Mouse (Mus musculus): ENCODE data around the gene Sash3. TPM values are rescaled to one million over a fixed set of nuclear protein-coding genes. Genes with fewer than 3 reads are reported as not detected.

Sash3 gene
- polyA plus RNA-seq, 1 experiment from 2014 or later, result 3.4 TPM

DNA sequence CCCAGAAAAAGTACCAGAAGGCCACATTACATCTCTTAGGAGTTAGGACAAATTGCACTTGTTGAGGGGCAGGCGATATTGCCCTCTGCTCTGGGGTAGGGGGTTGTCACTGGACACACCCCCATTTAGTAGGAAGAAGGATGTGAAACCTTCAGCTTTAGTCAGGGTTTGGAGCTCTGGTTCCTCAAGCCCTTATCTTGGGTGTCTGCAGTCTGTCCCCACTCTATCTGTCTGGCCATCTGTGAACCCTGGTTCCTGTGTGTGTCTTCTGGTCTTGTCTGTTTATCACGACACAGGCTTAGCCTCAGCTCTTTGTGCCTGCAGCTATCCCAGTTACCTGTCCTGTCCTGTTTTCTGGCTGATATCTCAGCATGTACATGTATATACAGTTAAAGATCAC lies 7.2 kb downstream of the Sash3 start:
- Histone ChIP-seq H3K36me3 (ENCODE audit: control insufficient read depth, insufficient read depth, low read length) (no peaks in the 10 kb centered on the region), H3K4me1 (replicated peaks; ENCODE audit: control insufficient read depth, insufficient read depth, low read length) (no peaks in the 10 kb centered on the region), H3K27ac (ENCODE audit: low read depth) (no peak overlapping the region), H3K4me2 (ENCODE audit: low read length) (no peak overlapping the region), H3K4me3 (ENCODE audit: low read depth, low read length) (no peak overlapping the region), H3K27me3 (replicated peaks; ENCODE audit: control insufficient read depth, insufficient read depth, low read length) (no peaks in the 10 kb centered on the region), H3K9ac (ENCODE audit: low read length) (no peak overlapping the region), H3K9me3 (ENCODE audit: control insufficient read depth, low read length) (no peaks in the 10 kb centered on the region)
- WGBS, result 87% methylated on average over 2 of the region's 2 CpGs
- ATAC-seq (replicated peaks; ENCODE audit: low FRiP score, low TSS enrichment, low read depth) (no peak), DNase-seq (ENCODE audit: low spot score) (no peak)

DNA sequence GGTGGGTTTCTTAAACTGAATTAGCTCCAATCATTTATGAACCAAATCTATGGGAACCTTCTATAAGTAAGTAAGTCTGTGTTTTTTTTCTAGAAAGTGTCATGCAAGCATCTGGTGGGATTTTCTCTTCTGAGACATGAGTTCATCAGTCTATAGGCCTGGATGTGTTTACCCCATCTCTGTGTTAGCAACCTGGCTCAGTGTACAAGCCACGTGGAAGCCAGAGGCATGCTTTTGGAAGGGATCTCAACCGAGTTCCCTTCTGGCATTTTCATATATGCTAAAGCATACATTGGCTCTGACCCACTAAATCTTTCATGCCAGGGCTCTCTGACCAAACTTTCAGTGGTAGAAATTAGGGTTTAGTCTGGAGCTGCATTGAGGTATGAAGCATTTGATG lies 7.7 kb downstream of the Sash3 start:
- H3K9me3 ChIP-seq (ENCODE audit: control insufficient read depth, low read length), result no peaks in the 10 kb centered on the region
- WGBS, result 72% methylated on average over 2 of the region's 2 CpGs
- no peak overlapping the region for H3K9ac ChIP-seq (ENCODE audit: low read length)
- ATAC-seq (replicated peaks; ENCODE audit: low FRiP score, low TSS enrichment, low read depth) (no peak), DNase-seq (ENCODE audit: low spot score) (no peak)
- H3K4me3 ChIP-seq (ENCODE audit: low read depth, low read length), result no peak overlapping the region
- no peaks in the 10 kb centered on the region for H3K27me3 ChIP-seq (replicated peaks; ENCODE audit: control insufficient read depth, insufficient read depth, low read length)
- no peak overlapping the region for H3K4me2 ChIP-seq (ENCODE audit: low read length)
- H3K27ac ChIP-seq (ENCODE audit: low read depth), result no peak overlapping the region
- H3K4me1 ChIP-seq (replicated peaks; ENCODE audit: control insufficient read depth, insufficient read depth, low read length), result no peaks in the 10 kb centered on the region
- no peaks in the 10 kb centered on the region for H3K36me3 ChIP-seq (ENCODE audit: control insufficient read depth, insufficient read depth, low read length)

DNA sequence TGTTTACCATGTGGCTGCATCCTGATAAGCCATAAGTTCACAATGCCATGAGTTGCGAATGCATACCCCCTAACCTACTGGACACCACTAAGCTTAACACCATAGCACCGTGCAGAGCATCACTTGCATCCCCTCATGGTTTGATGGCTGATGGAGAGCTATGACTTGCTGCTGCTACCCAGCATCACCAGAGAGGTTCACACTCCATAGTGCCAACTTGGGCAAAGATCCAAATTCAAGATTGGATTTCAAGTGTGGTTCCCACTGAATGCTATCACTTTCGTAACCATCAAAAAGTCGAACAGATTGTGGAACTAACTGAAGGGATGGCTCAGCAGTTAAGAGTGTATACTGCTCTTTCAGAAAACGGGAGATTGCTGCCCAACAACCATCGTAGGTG lies 9.3 kb downstream of the Sash3 start:
- ATAC-seq (replicated peaks; ENCODE audit: low FRiP score, low TSS enrichment, low read depth) (no peak), DNase-seq (ENCODE audit: low spot score) (no peak)
- 92% methylated on average over 6 of the region's 6 CpGs for WGBS
- Histone ChIP-seq H3K36me3 (ENCODE audit: control insufficient read depth, insufficient read depth, low read length) (no peaks in the 10 kb centered on the region), H3K4me2 (ENCODE audit: low read length) (no peak overlapping the region), H3K27ac (ENCODE audit: low read depth) (no peak overlapping the region), H3K9me3 (ENCODE audit: control insufficient read depth, low read length) (no peaks in the 10 kb centered on the region), H3K9ac (ENCODE audit: low read length) (no peak overlapping the region), H3K27me3 (replicated peaks; ENCODE audit: control insufficient read depth, insufficient read depth, low read length) (no peaks in the 10 kb centered on the region), H3K4me1 (replicated peaks; ENCODE audit: control insufficient read depth, insufficient read depth, low read length) (no peaks in the 10 kb centered on the region), H3K4me3 (ENCODE audit: low read depth, low read length) (no peak overlapping the region)

DNA sequence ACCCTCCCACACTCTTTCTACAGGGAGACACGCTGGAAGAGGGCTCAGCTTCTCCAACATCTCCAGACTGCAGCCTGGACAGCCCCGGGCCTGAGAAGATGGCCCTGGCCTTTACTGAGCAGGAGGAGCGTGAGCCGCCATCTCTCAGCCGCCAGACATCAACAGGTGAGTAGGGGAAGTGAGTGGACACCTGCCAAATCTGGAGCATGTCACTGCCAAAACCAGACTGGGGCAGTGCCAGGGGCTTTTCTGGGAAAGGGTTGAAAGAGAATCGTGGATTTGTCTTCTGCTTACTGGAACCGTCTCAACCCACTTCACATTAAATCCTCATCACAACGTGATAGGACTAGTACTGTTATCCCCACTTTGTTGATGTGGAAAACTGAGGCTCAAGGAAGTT lies 11.2 kb downstream of the Sash3 start:
- ATAC-seq (replicated peaks; ENCODE audit: low FRiP score, low TSS enrichment, low read depth) (no peak), DNase-seq (ENCODE audit: low spot score) (no peak)
- 89% methylated on average over 8 of the region's 8 CpGs for WGBS
- no peak overlapping the region for H3K4me3 ChIP-seq (ENCODE audit: low read depth, low read length)
- no peak overlapping the region for H3K27ac ChIP-seq (ENCODE audit: low read depth)
- H3K27me3 ChIP-seq (replicated peaks; ENCODE audit: control insufficient read depth, insufficient read depth, low read length), result no peaks in the 10 kb centered on the region
- no peaks in the 10 kb centered on the region for H3K9me3 ChIP-seq (ENCODE audit: control insufficient read depth, low read length)
- no peak overlapping the region for H3K4me2 ChIP-seq (ENCODE audit: low read length)
- H3K4me1 ChIP-seq (replicated peaks; ENCODE audit: control insufficient read depth, insufficient read depth, low read length), result no peaks in the 10 kb centered on the region
- H3K9ac ChIP-seq (ENCODE audit: low read length), result no peak overlapping the region
- no peaks in the 10 kb centered on the region for H3K36me3 ChIP-seq (ENCODE audit: control insufficient read depth, insufficient read depth, low read length)

DNA sequence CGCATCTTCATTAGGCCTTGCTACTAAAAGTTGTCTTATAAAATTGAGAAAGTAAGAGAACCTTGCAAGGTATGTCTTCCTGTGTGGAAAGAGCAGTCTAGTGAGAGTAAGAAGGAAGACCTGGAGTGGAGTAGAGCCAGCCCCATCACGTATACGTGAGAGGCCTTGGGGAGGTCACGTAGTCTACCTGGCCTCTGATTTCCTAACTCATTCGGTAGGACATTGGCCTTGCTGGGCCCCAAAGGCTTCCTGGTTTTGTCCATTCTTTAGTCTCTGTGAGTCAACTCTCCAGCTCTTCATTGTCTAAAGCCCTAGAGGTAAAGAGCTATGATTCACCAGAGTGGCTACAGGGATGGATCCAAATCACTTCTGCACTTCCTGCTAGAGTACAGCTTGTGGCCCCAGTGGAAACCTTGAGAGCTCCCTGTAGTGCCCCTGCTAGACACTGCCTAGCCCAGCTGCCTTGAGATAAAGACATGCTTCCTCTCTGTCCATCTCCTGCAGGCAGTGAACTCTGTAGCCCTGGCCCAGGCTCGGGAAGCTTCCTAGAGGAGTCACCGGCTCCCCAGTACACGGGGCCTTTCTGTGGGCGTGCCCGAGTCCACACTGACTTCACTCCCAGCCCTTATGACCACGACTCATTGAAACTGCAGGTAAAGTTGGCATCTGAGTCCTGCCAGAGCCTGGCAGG lies 12.1 kb downstream of the Sash3 start:
- H3K4me1 ChIP-seq (replicated peaks; ENCODE audit: control insufficient read depth, insufficient read depth, low read length), result no peaks in the 10 kb centered on the region
- no peaks in the 10 kb centered on the region for H3K27me3 ChIP-seq (replicated peaks; ENCODE audit: control insufficient read depth, insufficient read depth, low read length)
- no peak overlapping the region for H3K4me2 ChIP-seq (ENCODE audit: low read length)
- ATAC-seq (replicated peaks; ENCODE audit: low FRiP score, low TSS enrichment, low read depth) (no peak), DNase-seq (ENCODE audit: low spot score) (no peak)
- H3K36me3 ChIP-seq (ENCODE audit: control insufficient read depth, insufficient read depth, low read length), result no peaks in the 10 kb centered on the region
- no peak overlapping the region for H3K27ac ChIP-seq (ENCODE audit: low read depth)
- H3K9me3 ChIP-seq (ENCODE audit: control insufficient read depth, low read length), result no peaks in the 10 kb centered on the region
- WGBS, result 88% methylated on average over 11 of the region's 11 CpGs
- no peak overlapping the region for H3K4me3 ChIP-seq (ENCODE audit: low read depth, low read length)
- no peak overlapping the region for H3K9ac ChIP-seq (ENCODE audit: low read length)

DNA sequence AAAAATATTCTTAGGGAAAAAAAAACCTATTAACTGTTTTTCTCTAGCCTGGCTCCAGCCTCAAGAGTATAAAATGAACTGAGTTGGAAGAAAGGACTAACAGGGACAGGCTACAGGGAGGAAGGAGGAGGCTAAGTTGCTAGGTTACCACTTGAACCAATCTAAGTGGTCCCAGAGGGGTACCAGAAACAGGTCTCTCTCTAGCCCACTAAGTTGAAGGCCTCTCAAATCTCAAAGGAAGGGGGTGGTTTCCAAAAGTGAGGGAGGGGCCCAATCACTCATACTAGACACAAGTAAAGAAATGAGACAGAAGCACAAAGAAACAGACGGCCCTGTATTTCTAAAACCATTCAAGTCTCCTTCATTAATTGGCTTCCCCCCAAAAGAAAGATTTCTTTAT lies 23.7 kb downstream of the Sash3 start:
- no peak overlapping the region for H3K4me2 ChIP-seq (ENCODE audit: low read length)
- H3K9ac ChIP-seq (ENCODE audit: low read length), result no peak overlapping the region
- H3K27ac ChIP-seq (ENCODE audit: low read depth), result no peak overlapping the region
- DNase-seq (ENCODE audit: low spot score) (no peak), ATAC-seq (replicated peaks; ENCODE audit: low FRiP score, low TSS enrichment, low read depth) (no peak)
- no peaks in the 10 kb centered on the region for H3K9me3 ChIP-seq (ENCODE audit: control insufficient read depth, low read length)
- 70% methylated on average over 1 of the region's 1 CpGs for WGBS
- H3K4me3 ChIP-seq (ENCODE audit: low read depth, low read length), result no peak overlapping the region
- H3K27me3 ChIP-seq (replicated peaks; ENCODE audit: control insufficient read depth, insufficient read depth, low read length), result no peaks in the 10 kb centered on the region
- H3K4me1 ChIP-seq (replicated peaks; ENCODE audit: control insufficient read depth, insufficient read depth, low read length), result no peaks in the 10 kb centered on the region
- 0 out of 2 replicates have a peak, but pooled peaks cover 4% of the 10 kb centered on the region for H3K36me3 ChIP-seq (ENCODE audit: control insufficient read depth, insufficient read depth, low read length)

DNA sequence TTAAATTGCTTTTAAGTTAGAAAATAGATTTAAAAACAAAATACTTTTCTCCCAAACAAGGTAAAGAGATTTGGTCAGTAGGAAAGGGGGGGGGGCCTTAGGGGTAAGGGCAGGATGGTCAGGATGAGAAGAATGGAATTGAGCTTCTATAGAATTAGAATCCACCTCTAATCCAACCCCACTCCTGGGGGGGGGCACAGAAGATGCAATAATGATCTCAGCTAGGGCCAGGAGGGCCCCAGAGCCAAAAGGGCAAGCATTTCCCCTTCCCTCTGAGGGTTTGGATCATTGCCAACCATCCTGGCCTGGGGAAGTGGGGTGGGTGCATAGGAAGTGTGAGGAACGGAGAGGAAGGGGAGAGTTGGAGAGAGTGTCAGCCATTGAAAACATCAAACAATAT lies 24.1 kb downstream of the Sash3 start:
- 59% methylated on average over 1 of the region's 1 CpGs for WGBS
- no peak for ATAC-seq (replicated peaks; ENCODE audit: low FRiP score, low TSS enrichment, low read depth)

DNA sequence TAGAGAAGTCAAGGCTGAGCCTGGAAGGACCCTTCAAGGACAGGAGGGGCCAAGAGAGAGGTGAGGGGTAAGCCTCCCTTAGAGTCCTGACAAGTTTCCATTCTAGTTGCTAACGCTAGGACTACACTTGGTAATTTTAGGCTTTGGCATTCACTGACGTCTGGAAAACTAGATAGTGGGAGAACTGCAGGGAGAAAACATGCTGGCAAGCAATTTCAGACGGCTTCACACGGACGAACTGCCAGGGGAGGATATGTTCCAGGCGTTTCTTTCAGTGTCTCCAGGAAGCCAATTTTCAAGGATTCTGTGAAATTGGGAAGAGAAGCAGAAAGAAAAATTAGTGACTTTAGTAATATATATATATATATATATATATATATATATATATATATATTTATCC lies 35.6 kb downstream of the Sash3 start:
- ATAC-seq (replicated peaks; ENCODE audit: low FRiP score, low TSS enrichment, low read depth) (no peak), DNase-seq (ENCODE audit: low spot score) (no peak)
- H3K27ac ChIP-seq (ENCODE audit: low read depth), result no peak overlapping the region
- H3K4me1 ChIP-seq (replicated peaks; ENCODE audit: control insufficient read depth, insufficient read depth, low read length), result no peaks in the 10 kb centered on the region
- H3K9ac ChIP-seq (ENCODE audit: low read length), result no peak overlapping the region
- H3K4me2 ChIP-seq (ENCODE audit: low read length), result no peak overlapping the region
- H3K9me3 ChIP-seq (ENCODE audit: control insufficient read depth, low read length), result no peaks in the 10 kb centered on the region
- 77% methylated on average over 6 of the region's 6 CpGs for whole genome bisulfite sequencing
- H3K27me3 ChIP-seq (replicated peaks; ENCODE audit: control insufficient read depth, insufficient read depth, low read length), result no peaks in the 10 kb centered on the region
- peaks cover 4% of the 10 kb centered on the region; the same call in 1 of the 2 replicates for H3K36me3 ChIP-seq (ENCODE audit: control insufficient read depth, insufficient read depth, low read length)
- no peak overlapping the region for H3K4me3 ChIP-seq (ENCODE audit: low read depth, low read length)

More for the DNA sequence above, 24.1 kb downstream of the Sash3 start:
- Histone ChIP-seq H3K4me2 (ENCODE audit: low read length) (no peak overlapping the region), H3K27me3 (replicated peaks; ENCODE audit: control insufficient read depth, insufficient read depth, low read length) (no peaks in the 10 kb centered on the region), H3K4me1 (replicated peaks; ENCODE audit: control insufficient read depth, insufficient read depth, low read length) (no peaks in the 10 kb centered on the region), H3K9ac (ENCODE audit: low read length) (no peak overlapping the region), H3K4me3 (ENCODE audit: low read depth, low read length) (no peak overlapping the region), H3K9me3 (ENCODE audit: control insufficient read depth, low read length) (no peaks in the 10 kb centered on the region), H3K36me3 (ENCODE audit: control insufficient read depth, insufficient read depth, low read length) (0 out of 2 replicates have a peak, but pooled peaks cover 4% of the 10 kb centered on the region), H3K27ac (ENCODE audit: low read depth) (no peak overlapping the region)
- no peak for DNase-seq (ENCODE audit: low spot score)

DNA sequence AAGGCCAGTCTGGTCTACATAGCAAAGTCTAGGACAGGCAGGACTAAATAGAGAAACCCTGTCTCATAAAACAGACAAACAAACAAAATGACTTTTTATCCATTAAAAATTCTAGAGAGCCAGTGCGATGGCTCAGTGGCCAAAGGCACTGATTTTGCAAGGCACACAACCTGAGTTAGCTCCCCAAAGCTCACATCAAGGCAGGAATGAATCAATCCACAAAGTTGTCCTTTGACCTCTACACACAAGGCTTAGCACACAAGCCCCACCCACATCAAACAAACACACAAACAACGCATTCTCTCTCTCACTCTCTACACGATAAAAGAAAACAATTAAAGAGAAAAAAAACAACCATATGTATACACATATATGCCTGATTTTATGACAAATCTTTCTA lies 38.5 kb downstream of the Sash3 start:
- no peak overlapping the region for H3K9ac ChIP-seq (ENCODE audit: low read length)
- WGBS, result 72% methylated on average over 3 of the region's 3 CpGs
- DNase-seq (ENCODE audit: low spot score) (no peak), ATAC-seq (replicated peaks; ENCODE audit: low FRiP score, low TSS enrichment, low read depth) (no peak)
- no peak overlapping the region for H3K4me2 ChIP-seq (ENCODE audit: low read length)
- no peaks in the 10 kb centered on the region for H3K27me3 ChIP-seq (replicated peaks; ENCODE audit: control insufficient read depth, insufficient read depth, low read length)
- H3K36me3 ChIP-seq (ENCODE audit: control insufficient read depth, insufficient read depth, low read length), result no peaks in the 10 kb centered on the region; the same call in 1 of the 2 replicates
- H3K4me3 ChIP-seq (ENCODE audit: low read depth, low read length), result no peak overlapping the region
- H3K9me3 ChIP-seq (ENCODE audit: control insufficient read depth, low read length), result no peaks in the 10 kb centered on the region
- no peak overlapping the region for H3K27ac ChIP-seq (ENCODE audit: low read depth)
- H3K4me1 ChIP-seq (replicated peaks; ENCODE audit: control insufficient read depth, insufficient read depth, low read length), result no peaks in the 10 kb centered on the region
